Mouse (Mus musculus) yolk sac, embryonic 10.5 days (tissue): ENCODE measurements around the gene Elavl4.
A peak's percentile ranks its signal among the peaks of the same experiment; 100 is the strongest.

ENCODE experiments used
- DNase-seq: peaks from one replicate; pipeline ENCODE4 v3.0.0-alpha.2; 2017; ENCODE audit warnings: low spot score

Gene Elavl4

GRCm38 (mm10) chr4:110351178-110352000 is at the start of gene Elavl4:
Elavl4 (minus strand) TSS chr4:110351909.
- peak; percentile 74 for DNase-seq

- DNase-seq: peak; percentile 63
Measured at GRCm38 (mm10) chr4:110397618-110398045, 45.9 kb upstream of the Elavl4 start, which contains the start of gene Agbl4. Agbl4 (plus strand) TSS chr4:110397661.

- DNase-seq: no peak
Measured at GRCm38 (mm10) chr4:110396221-110396620, 44.5 kb upstream of the Elavl4 start.

- no peak for DNase-seq
Measured at GRCm38 (mm10) chr4:110360568-110360967, 8.9 kb upstream of the Elavl4 start.

- DNase-seq: no peak
Measured at GRCm38 (mm10) chr4:110352001-110352369, 276 bp upstream of the Elavl4 start.

- no peak for DNase-seq
Measured at GRCm38 (mm10) chr4:110350856-110351177, 892 bp downstream of the Elavl4 start.

- no peak for DNase-seq
Measured at GRCm38 (mm10) chr4:110323912-110324311, 27.8 kb downstream of the Elavl4 start.

GRCm38 (mm10) chr4:110312126-110312525 is 39.6 kb downstream of the Elavl4 start:
- no peak for DNase-seq

GRCm38 (mm10) chr4:110306972-110307371 is 44.7 kb downstream of the Elavl4 start:
- no peak for DNase-seq

- DNase-seq: no peak
Measured at GRCm38 (mm10) chr4:110306559-110306958, 45.1 kb downstream of the Elavl4 start.

GRCm38 (mm10) chr4:110295793-110296192 is 55.9 kb downstream of the Elavl4 start:
- DNase-seq: no peak

- no peak for DNase-seq
Measured at GRCm38 (mm10) chr4:110293238-110293637, 58.5 kb downstream of the Elavl4 start.

GRCm38 (mm10) chr4:110292471-110292870 is 59.2 kb downstream of the Elavl4 start:
- no peak for DNase-seq

GRCm38 (mm10) chr4:110290544-110291095 is 61.1 kb downstream of the Elavl4 start:
- no peak for DNase-seq

GRCm38 (mm10) chr4:110290056-110290455 is 61.7 kb downstream of the Elavl4 start:
- no peak for DNase-seq

- DNase-seq: no peak
Measured at GRCm38 (mm10) chr4:110287412-110288067, 64.2 kb downstream of the Elavl4 start.

- DNase-seq: no peak
Measured at GRCm38 (mm10) chr4:110286841-110287240, 64.9 kb downstream of the Elavl4 start.

- peak; percentile 7 for DNase-seq
Measured at GRCm38 (mm10) chr4:110286371-110286781, 65.3 kb downstream of the Elavl4 start.

GRCm38 (mm10) chr4:110285346-110286330 is 66.1 kb downstream of the Elavl4 start:
- no peak for DNase-seq

GRCm38 (mm10) chr4:110284446-110284845 is 67.3 kb downstream of the Elavl4 start:
- no peak for DNase-seq

- no peak for DNase-seq
Measured at GRCm38 (mm10) chr4:110270046-110270445, 81.7 kb downstream of the Elavl4 start.
